Mouse (Mus musculus): ENCODE measurements around the gene Tsnax.

DNA sequence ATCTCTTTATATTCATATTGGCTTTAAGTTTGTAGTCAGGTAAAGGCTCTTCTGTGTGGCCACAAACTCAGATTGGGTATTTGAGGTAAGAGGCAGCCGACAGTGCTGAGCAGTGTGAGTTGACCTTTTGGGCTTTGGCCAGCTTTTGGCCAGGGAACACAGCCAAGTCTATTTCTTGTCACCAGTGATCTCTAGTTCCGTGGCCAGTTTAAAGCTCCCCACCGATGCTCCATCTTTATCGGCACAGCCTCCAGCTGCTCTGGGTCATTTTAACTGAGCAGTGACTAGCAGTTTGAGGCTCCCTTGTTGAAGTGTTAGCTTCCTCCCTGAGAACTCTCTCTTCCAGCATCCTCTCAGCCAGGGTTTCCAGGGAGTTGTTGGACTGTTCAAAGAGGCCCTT lies 70.9 kb downstream of the Tsnax start:
- TF ChIP-seq POLR2AphosphoS5 (IDR thresholded peaks at IDR 0.05; ENCODE audit: borderline replicate concordance, low read depth, low read length) (no peak), BHLHE40 (IDR thresholded peaks at IDR 0.05; ENCODE audit: borderline replicate concordance, low read depth, low read length) (no peak), CTCF (IDR thresholded peaks at IDR 0.05 in 2 of 3, conservative IDR thresholded peaks at IDR 0.05 in 1 of 3; ENCODE audit: control insufficient read depth in 1 of 3, insufficient read depth in 1 of 3, low read depth in 2 of 3, low read length in 3 of 3, poor library complexity in 1 of 3, severe bottlenecking in 1 of 3) (no peak)
